ENCODE assay signal across 20 mouse cellular contexts in the genomic region with DNA sequence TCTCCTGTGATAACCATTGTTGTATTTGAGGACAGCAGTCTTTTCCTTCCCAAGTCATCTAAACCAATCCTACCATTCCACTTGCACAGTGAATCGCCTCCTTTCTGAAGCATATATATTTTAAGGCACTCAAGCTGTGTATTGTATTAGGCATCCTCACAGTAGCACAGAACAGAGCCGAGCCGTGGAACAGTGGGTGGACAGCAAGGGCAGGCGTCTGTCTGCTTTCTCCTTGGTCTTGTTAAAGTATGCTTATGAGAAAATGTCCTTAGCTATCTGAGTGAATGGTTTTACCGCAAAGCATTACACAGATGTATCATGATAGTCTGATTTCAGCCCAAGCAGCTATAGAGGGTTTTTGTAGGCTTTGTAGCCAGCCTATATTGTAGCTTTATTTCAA.
DNase-seq lines count a peak whose midpoint lies in the region; ATAC-seq lines count a peak whose summit lies in the region.
"Had no signal": no experiment of that assay in that cellular context is flagged by ENCODE, and none has a peak within 500 bp of the region (broad histone marks: within the 10 kb centered on the region; RNA-seq: fewer than 3 reads in every experiment).

No protein-coding gene starts in this region.

- intact Hi-C loops in left cerebral cortex, postnatal 36 days (cut with DNase I) = no loop called here

- H3K9me3 ChIP-seq in heart, embryonic 13.5 days = no peaks in the 10 kb centered on the region
- H3K9me3 ChIP-seq in midbrain, embryonic 10.5 days (replicated peaks) = no peaks in the 10 kb centered on the region
- H3K9me3 ChIP-seq in midbrain, embryonic 16.5 days (replicated peaks; ENCODE audit: control insufficient read depth, low read length, poor library complexity, severe bottlenecking) = no peaks in the 10 kb centered on the region
- H3K9me3 ChIP-seq: embryonic facial prominence, embryonic 10.5 days; forebrain, embryonic 15.5 days; hindbrain, embryonic 13.5 days; limb, embryonic 12.5 days; midbrain, embryonic 12.5 days had no signal

- no peak overlapping the region for H3K27ac ChIP-seq in heart, embryonic 13.5 days (replicated peaks)
- H3K27ac ChIP-seq in midbrain, embryonic 10.5 days (replicated peaks) = peak overlapping the region; percentile 5; the same call in 1 of the 2 replicates
- H3K27ac ChIP-seq in midbrain, embryonic 16.5 days (ENCODE audit: low read length) = no peak overlapping the region
- H3K27ac ChIP-seq: embryonic facial prominence, embryonic 10.5 days; forebrain, embryonic 15.5 days; hindbrain, embryonic 13.5 days; limb, embryonic 12.5 days; midbrain, embryonic 12.5 days had no signal

- H3K4me2 ChIP-seq in heart, embryonic 13.5 days = 0 out of 2 replicates have a peak overlapping the region, but pooled peaks have one; percentile 44
- no peak overlapping the region for H3K4me2 ChIP-seq in midbrain, embryonic 16.5 days (ENCODE audit: low read length)
- H3K4me2 ChIP-seq: forebrain, embryonic 15.5 days; hindbrain, embryonic 13.5 days; limb, embryonic 12.5 days; liver, embryonic 11.5 days; midbrain, embryonic 12.5 days had no signal

- no peak for ATAC-seq in heart, embryonic 13.5 days (ENCODE audit: extremely low read depth, insufficient number of reproducible peaks, low FRiP score, low TSS enrichment)
- no peak for ATAC-seq in midbrain, embryonic 16.5 days
- ATAC-seq: inflammation-experienced regulatory T-cells, adult 6 months; liver, postnatal 0 days; lung, postnatal 0 days had no signal

- H3K36me3 ChIP-seq in heart, embryonic 13.5 days = no peaks in the 10 kb centered on the region
- no peaks in the 10 kb centered on the region for H3K36me3 ChIP-seq in midbrain, embryonic 10.5 days
- H3K36me3 ChIP-seq in midbrain, embryonic 16.5 days (ENCODE audit: control insufficient read depth, insufficient read depth, low read length) = no peaks in the 10 kb centered on the region
- H3K36me3 ChIP-seq: embryonic facial prominence, embryonic 10.5 days; forebrain, embryonic 15.5 days; hindbrain, embryonic 13.5 days; limb, embryonic 12.5 days; midbrain, embryonic 12.5 days had no signal

- DNase-seq in heart, adult 9 months (ENCODE audit: low spot score in 2 of 2) = no peak
- DNase-seq in midbrain, embryonic 10.5 days (ENCODE audit: low spot score) = no peak
- peak; percentile 14 for DNase-seq in induced T-regulatory cell, adult 2 months (ENCODE audit: low read depth)
- peak; percentile 16 to 28 for DNase-seq in left cerebral cortex, postnatal 36 days (ENCODE audit: low spot score in 2 of 2)
- DNase-seq in urinary bladder, adult 2 months (ENCODE audit: low spot score) = no peak
- DNase-seq: cerebellum, adult 11-12 months; cerebellum, postnatal 10 days; kidney, adult 18-20 months; kidney, postnatal 4 days; liver, postnatal 0 days had no signal

- H3K4me3 ChIP-seq in heart, embryonic 13.5 days = no peak overlapping the region
- H3K4me3 ChIP-seq in midbrain, embryonic 10.5 days = no peak overlapping the region
- H3K4me3 ChIP-seq in midbrain, embryonic 16.5 days (ENCODE audit: low read depth, low read length) = no peak overlapping the region
- H3K4me3 ChIP-seq: embryonic facial prominence, embryonic 10.5 days; forebrain, embryonic 15.5 days; hindbrain, embryonic 13.5 days; limb, embryonic 12.5 days; midbrain, embryonic 12.5 days had no signal

- H3K9ac ChIP-seq in heart, embryonic 13.5 days = no peak overlapping the region
- no peak overlapping the region for H3K9ac ChIP-seq in midbrain, embryonic 16.5 days (ENCODE audit: low read depth, low read length)
- H3K9ac ChIP-seq: forebrain, embryonic 15.5 days; hindbrain, embryonic 13.5 days; limb, embryonic 12.5 days; liver, postnatal 0 days; midbrain, embryonic 12.5 days had no signal

- WGBS in heart, embryonic 13.5 days = 65% methylated on average over 5 of the region's 5 CpGs
- WGBS in midbrain, embryonic 10.5 days = 91% methylated on average over 5 of the region's 5 CpGs
- 69% methylated on average over 5 of the region's 5 CpGs for WGBS in midbrain, embryonic 16.5 days

- H3K27me3 ChIP-seq in heart, embryonic 13.5 days (replicated peaks) = no peaks in the 10 kb centered on the region
- H3K27me3 ChIP-seq in midbrain, embryonic 10.5 days (ENCODE audit: low read depth, poor library complexity, severe bottlenecking) = peaks cover 19% of the 10 kb centered on the region; the same call in 1 of the 2 replicates
- H3K27me3 ChIP-seq in midbrain, embryonic 16.5 days (ENCODE audit: control insufficient read depth, insufficient read depth, low read depth, low read length) = no peaks in the 10 kb centered on the region
- H3K27me3 ChIP-seq: forebrain, embryonic 15.5 days; hindbrain, embryonic 13.5 days; limb, embryonic 12.5 days had no signal

- H3K4me1 ChIP-seq in heart, embryonic 13.5 days = peaks cover 28% of the 10 kb centered on the region
- H3K4me1 ChIP-seq in midbrain, embryonic 10.5 days = peaks cover 20% of the 10 kb centered on the region
- peaks cover 4% of the 10 kb centered on the region; the same call in 1 of the 2 replicates for H3K4me1 ChIP-seq in midbrain, embryonic 16.5 days (ENCODE audit: control insufficient read depth, insufficient read depth, low read length)

Comparison
In these comparisons a context has a peak if more than half of its experiments do, and no peak if none do; other contexts are left out.
1. DNase-seq: peak in induced T-regulatory cell, adult 2 months (single experiment) and left cerebral cortex, postnatal 36 days (2 of 2); none in heart, adult 9 months (0 of 2), midbrain, embryonic 10.5 days (single experiment) and urinary bladder, adult 2 months (single experiment).